Mouse (Mus musculus) liver, embryonic 14.5 days (tissue): ENCODE data around the gene Syt1. TPM values are rescaled to one million over a fixed set of nuclear protein-coding genes. Genes with fewer than 3 reads are reported as not detected.

Experiments used
- ATAC-seq: fragments of 200-750 bp; cut with Nextera tagmentation; 2 replicates; pipeline ENCODE4 v1.8.0; 2017; ENCODE audit warnings: moderate number of reproducible peaks, mild to moderate bottlenecking, moderate library complexity; ENCODE audit not compliant: insufficient read depth
- DNase-seq, 3 experiments: peaks; one replicate each; pipeline ENCODE4 v3.0.0-alpha.2; 2012 to 2013; ENCODE audit warnings: low read depth in 3 of 3, low spot score in 3 of 3
- H3K27ac ChIP-seq: fragments of 300-500 bp; sonication (generic); 2 replicates; pipeline ENCODE4 v1.5.1; 2014; ENCODE audit warnings: moderate library complexity, mild to moderate bottlenecking, control low read depth, inconsistent platforms
- H3K27me3 ChIP-seq: fragments of 300-500 bp; sonication (generic); 2 replicates; pipeline ENCODE4 v1.6.1; 2014; ENCODE audit warnings: mild to moderate bottlenecking, low read length, moderate library complexity; ENCODE audit not compliant: control insufficient read depth, insufficient read depth
- H3K36me3 ChIP-seq: fragments of 300-500 bp; sonication (generic); replicated peaks from 2 replicates; pipeline ENCODE4 v1.6.1; 2014; ENCODE audit warnings: low read depth; ENCODE audit not compliant: control insufficient read depth, insufficient read depth
- H3K4me1 ChIP-seq, 2 experiments: fragments of 200-500 bp in 1 of 2; fragments of 300-500 bp in 1 of 2; sonication (generic) in 1 of 2; replicated peaks; 2 replicates each; pipeline ENCODE4 v1.6.1; 2012 to 2014; ENCODE audit warnings: antibody characterized with exemption in 1 of 2, inconsistent platforms in 1 of 2, low read length in 1 of 2; ENCODE audit not compliant: control insufficient read depth in 2 of 2, insufficient read depth in 2 of 2
- H3K4me2 ChIP-seq: fragments of 300-500 bp; sonication (generic); 2 replicates; pipeline ENCODE4 v1.6.1; 2014; ENCODE audit warnings: low read depth, mild to moderate bottlenecking, control low read depth, moderate library complexity
- H3K4me3 ChIP-seq, 2 experiments: fragments of 200-500 bp in 1 of 2; fragments of 300-500 bp in 1 of 2; sonication (generic) in 1 of 2; 2 replicates each; pipeline ENCODE4 v1.5.1; 2012 to 2014; ENCODE audit warnings: low read depth in 2 of 2, low read length in 2 of 2, mild to moderate bottlenecking in 2 of 2, control low read depth in 1 of 2, inconsistent platforms in 1 of 2, moderate library complexity in 1 of 2; ENCODE audit not compliant: insufficient read depth in 1 of 2
- H3K9ac ChIP-seq: fragments of 300-500 bp; sonication (generic); replicated peaks from 2 replicates; pipeline ENCODE4 v1.6.1; 2014; ENCODE audit warnings: mild to moderate bottlenecking, control low read depth, moderate library complexity
- H3K9me3 ChIP-seq: fragments of 300-500 bp; sonication (generic); 2 replicates; pipeline ENCODE4 v1.6.1; 2016; ENCODE audit warnings: low read length, mixed read lengths; ENCODE audit not compliant: control insufficient read depth
- CTCF ChIP-seq: IDR thresholded peaks from 2 replicates; pipeline ENCODE4 v1.5.1; 2016; ENCODE audit warnings: antibody characterized with exemption, low read depth, control low read depth
- EP300 ChIP-seq: IDR thresholded peaks from 2 replicates; pipeline ENCODE4 v1.6.1; 2016; ENCODE audit warnings: antibody characterized with exemption, low read depth
- WGBS: fragments of 180-500 bp; shearing (Covaris S2); extraction: QIAGEN DNeasy Blood & Tissue Kit; methylation state at CpG from one replicate; pipeline ENCODE4 v1.1.7; 2014; ENCODE audit not compliant: insufficient replicate concordance; 5-methylcytosine and 5-hydroxymethylcytosine counted together
- polyA plus RNA-seq, 2 experiments: library from polyadenylated mRNA; depleted of rRNA in 1 of 2; stranded (reverse) in 1 of 2; unstranded in 1 of 2; fragments of >200 nt; fragmentation: Nextera tagmentation in 1 of 2; extraction: Ambion mirVana in 1 of 2; gene quantifications; 2 replicates each; pipeline versions ENCODE4 v1.2.1 to v1.2.3; 2012 to 2014

Gene Syt1
- polyA plus RNA-seq, 2 experiments: 0.02 to 0.04 TPM

DNA sequence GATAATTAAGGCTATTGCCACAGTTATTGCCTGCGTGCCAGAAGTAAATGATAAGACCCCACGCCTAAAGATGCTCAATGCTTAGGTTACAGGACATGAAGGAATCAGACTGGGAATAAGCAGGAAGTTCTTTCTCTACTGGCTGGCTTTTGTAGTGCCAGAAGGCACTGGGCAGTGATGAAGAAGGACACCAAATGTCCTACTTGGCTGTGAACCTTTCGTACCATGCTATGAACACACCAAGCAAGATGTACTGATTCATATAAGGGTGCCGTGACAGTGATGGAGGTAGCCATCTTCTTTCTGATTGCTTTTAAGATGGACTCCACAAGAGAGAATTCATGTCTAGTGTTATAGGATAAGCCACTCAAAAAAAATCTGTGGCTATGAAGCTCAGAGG, 145.2 kb downstream of the Syt1 start:
- Histone ChIP-seq H3K4me2 (no peak overlapping the region), H3K4me1 (no peaks in the 10 kb centered on the region), H3K4me3 (no peak overlapping the region), H3K9me3 (no peaks in the 10 kb centered on the region), H3K27me3 (no peaks in the 10 kb centered on the region), H3K36me3 (no peaks in the 10 kb centered on the region), H3K9ac (no peak overlapping the region), H3K27ac (no peak overlapping the region)
- WGBS: 61% methylated on average over 4 of the region's 4 CpGs
- TF ChIP-seq CTCF: no peak
- TF ChIP-seq EP300: no peak
- ATAC-seq: no peak
- DNase-seq: no peak

DNA sequence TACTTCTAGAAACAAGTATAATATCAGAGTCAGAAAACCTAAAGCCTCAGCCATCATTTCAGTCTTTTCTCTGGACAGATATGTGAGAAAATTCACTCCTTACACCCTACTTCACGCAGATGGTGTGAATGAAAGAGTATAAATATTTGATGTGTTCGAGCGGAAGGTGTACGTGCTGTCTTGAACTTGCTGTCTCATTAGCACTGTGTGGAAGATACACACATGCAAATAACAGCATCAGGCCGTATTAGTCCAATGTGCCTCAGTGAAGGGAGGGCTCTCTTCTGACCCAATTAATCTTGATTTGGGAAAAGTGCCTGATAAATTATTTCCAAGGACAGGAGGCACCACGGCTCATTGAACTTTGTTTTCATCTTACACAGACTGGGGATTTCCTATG, 154.8 kb downstream of the Syt1 start:
- no peak for ATAC-seq

DNA sequence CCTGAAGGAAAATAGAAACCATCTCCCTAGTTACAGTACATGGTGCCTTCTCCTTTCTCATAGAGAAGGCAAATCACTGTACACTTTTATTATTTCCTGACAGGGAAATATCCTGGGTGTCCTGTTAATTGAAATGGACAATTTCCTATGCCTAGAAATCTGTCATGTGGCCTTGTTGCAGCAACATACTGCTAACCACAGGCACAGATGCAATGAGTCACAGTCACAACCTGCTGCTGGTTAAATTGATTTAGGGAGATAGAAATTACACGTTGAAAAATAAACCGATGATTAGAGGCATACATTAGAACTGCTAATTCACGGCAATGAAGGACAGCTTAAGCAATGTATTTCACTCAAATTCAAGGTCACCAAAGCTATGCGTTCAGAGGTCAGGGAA, 158.0 kb downstream of the Syt1 start:
- no peaks in the 10 kb centered on the region for H3K4me1 ChIP-seq
- H3K9me3 ChIP-seq: no peaks in the 10 kb centered on the region
- no peak overlapping the region for H3K4me3 ChIP-seq
- H3K36me3 ChIP-seq: no peaks in the 10 kb centered on the region
- no peak overlapping the region for H3K27ac ChIP-seq
- H3K27me3 ChIP-seq: no peaks in the 10 kb centered on the region
- ATAC-seq: no peak
- no peak overlapping the region for H3K4me2 ChIP-seq
- no peak overlapping the region for H3K9ac ChIP-seq
- 66% methylated on average over 4 of the region's 4 CpGs for WGBS
- no peak for DNase-seq
- TF ChIP-seq EP300 (no peak), CTCF (no peak)

More for the DNA sequence above, 154.8 kb downstream of the Syt1 start:
- H3K9me3 ChIP-seq: no peaks in the 10 kb centered on the region
- no peak overlapping the region for H3K4me3 ChIP-seq
- H3K27me3 ChIP-seq: no peaks in the 10 kb centered on the region
- no peak for TF ChIP-seq CTCF
- H3K4me1 ChIP-seq: no peaks in the 10 kb centered on the region
- no peak overlapping the region for H3K9ac ChIP-seq
- DNase-seq: no peak
- no peak overlapping the region for H3K27ac ChIP-seq
- H3K4me2 ChIP-seq: no peak overlapping the region
- no peaks in the 10 kb centered on the region for H3K36me3 ChIP-seq
- 68% methylated on average over 6 of the region's 6 CpGs for WGBS

DNA sequence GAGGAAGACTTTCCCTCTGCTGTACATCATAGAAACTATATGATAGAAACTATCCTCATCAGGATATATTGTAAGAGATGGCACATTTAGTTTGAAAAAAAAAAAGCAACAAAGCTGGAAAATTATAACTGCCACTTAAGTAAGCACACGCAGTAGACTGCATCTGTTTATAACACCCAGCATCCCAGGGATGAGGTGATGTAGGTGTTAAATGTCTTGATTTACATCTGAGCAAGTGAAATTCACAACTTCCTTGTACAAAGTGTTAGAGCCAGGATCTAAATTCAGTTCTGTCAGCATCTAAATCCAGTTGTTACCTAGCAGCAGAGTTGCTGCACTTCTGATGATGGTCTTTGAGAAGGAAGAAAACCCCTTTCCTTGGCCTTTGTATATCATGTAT, 173.3 kb downstream of the Syt1 start:
- Histone ChIP-seq H3K4me3 (no peak overlapping the region), H3K27me3 (no peaks in the 10 kb centered on the region), H3K4me1 (no peaks in the 10 kb centered on the region), H3K4me2 (no peak overlapping the region), H3K27ac (no peak overlapping the region), H3K36me3 (no peaks in the 10 kb centered on the region), H3K9ac (no peak overlapping the region), H3K9me3 (no peaks in the 10 kb centered on the region)
- no peak for ATAC-seq
- 67% methylated on average over 1 of the region's 1 CpGs for WGBS
- DNase-seq: no peak
- TF ChIP-seq EP300 (no peak), CTCF (no peak)

DNA sequence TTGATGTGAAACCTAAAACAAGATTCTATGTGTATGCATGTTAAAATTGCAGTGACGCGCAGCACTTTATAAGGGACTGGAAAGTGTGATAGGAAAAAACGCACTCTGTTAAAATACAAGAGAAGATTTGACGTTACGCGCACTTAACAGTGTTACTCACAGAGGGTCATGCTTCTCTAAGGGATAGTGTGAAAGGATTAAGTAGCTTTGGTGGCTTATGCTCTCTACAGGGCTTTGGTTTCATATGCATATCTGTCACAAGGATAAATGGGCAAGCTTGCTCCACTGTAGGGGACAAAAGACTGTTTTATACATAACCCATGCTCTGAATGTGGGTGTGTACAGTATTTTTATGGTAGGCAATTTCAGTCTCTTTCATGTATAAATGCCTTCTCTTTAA, 178.5 kb downstream of the Syt1 start:
- H3K4me2 ChIP-seq: no peak overlapping the region
- no peak overlapping the region for H3K9ac ChIP-seq
- TF ChIP-seq EP300 (no peak), CTCF (no peak)
- H3K4me3 ChIP-seq: no peak overlapping the region
- 84% methylated on average over 6 of the region's 6 CpGs for WGBS
- no peaks in the 10 kb centered on the region for H3K36me3 ChIP-seq
- ATAC-seq (no peak), DNase-seq (no peak)
- no peaks in the 10 kb centered on the region for H3K27me3 ChIP-seq
- no peaks in the 10 kb centered on the region for H3K4me1 ChIP-seq
- no peak overlapping the region for H3K27ac ChIP-seq
- no peaks in the 10 kb centered on the region for H3K9me3 ChIP-seq

DNA sequence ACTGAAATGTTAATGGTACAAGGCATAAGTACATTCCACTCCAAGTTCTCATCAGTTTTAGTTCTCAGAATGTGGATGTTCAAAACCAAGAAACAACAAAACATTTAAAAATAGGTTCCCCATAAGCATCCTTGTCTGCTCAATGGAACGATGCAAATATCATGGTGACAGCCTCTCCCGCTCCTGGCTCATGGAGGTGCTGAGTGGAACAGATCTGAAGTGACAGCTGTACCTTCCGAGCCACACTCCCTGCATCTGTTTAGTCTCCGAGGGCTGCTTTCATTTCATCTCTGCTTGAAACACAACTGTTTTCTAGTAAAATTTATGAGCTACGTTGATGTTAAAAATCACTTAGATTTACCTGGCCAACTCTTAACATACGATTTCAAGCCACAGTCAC, 179.0 kb downstream of the Syt1 start:
- no peak overlapping the region for H3K4me3 ChIP-seq
- no peaks in the 10 kb centered on the region for H3K27me3 ChIP-seq
- no peak overlapping the region for H3K4me2 ChIP-seq
- ATAC-seq: no peak
- no peak overlapping the region for H3K9ac ChIP-seq
- DNase-seq: no peak
- 65% methylated on average over 6 of the region's 6 CpGs for WGBS
- H3K4me1 ChIP-seq: no peaks in the 10 kb centered on the region
- H3K27ac ChIP-seq: no peak overlapping the region
- TF ChIP-seq CTCF (no peak), EP300 (no peak)
- H3K9me3 ChIP-seq: no peaks in the 10 kb centered on the region
- no peaks in the 10 kb centered on the region for H3K36me3 ChIP-seq
